Mouse (Mus musculus) neural tube, embryonic 13.5 days (tissue): ENCODE measurements at regions not wholly inside any gene's neighbourhood (a gene's known extent, or its start where the extent isn't known, plus 50 kb on each side); places are given as distances from the start of the nearest gene placed in this dataset.

Experiments used
- ATAC-seq: fragments of 200-750 bp; cut with Nextera tagmentation; 2 replicates; pipeline ENCODE4 v1.8.0; 2017; ENCODE audit warnings: low read depth, mild to moderate bottlenecking, moderate TSS enrichment, moderate library complexity
- H3K27ac ChIP-seq: fragments of 300-500 bp; sonication (generic); replicated peaks from 2 replicates; pipeline ENCODE4 v1.5.1; 2015; ENCODE audit warnings: moderate library complexity, mild to moderate bottlenecking, inconsistent platforms
- H3K27me3 ChIP-seq: fragments of 300-500 bp; sonication (generic); 2 replicates; pipeline ENCODE4 v1.6.1; 2015; ENCODE audit warnings: mild to moderate bottlenecking, inconsistent platforms
- H3K36me3 ChIP-seq: fragments of 300-500 bp; sonication (generic); 2 replicates; pipeline ENCODE4 v1.6.1; 2015; ENCODE audit warnings: mild to moderate bottlenecking, inconsistent platforms
- H3K4me1 ChIP-seq: fragments of 300-500 bp; sonication (generic); replicated peaks from 2 replicates; pipeline ENCODE4 v1.6.1; 2015; ENCODE audit warnings: inconsistent platforms
- H3K4me2 ChIP-seq: fragments of 300-500 bp; sonication (generic); 2 replicates; pipeline ENCODE4 v1.6.1; 2015; ENCODE audit warnings: inconsistent platforms, mild to moderate bottlenecking, moderate library complexity
- H3K4me3 ChIP-seq: fragments of 300-500 bp; sonication (generic); 2 replicates; pipeline ENCODE4 v1.5.1; 2015; ENCODE audit warnings: mild to moderate bottlenecking, inconsistent platforms
- H3K9ac ChIP-seq: fragments of 300-500 bp; sonication (generic); 2 replicates; pipeline ENCODE4 v1.6.1; 2015; ENCODE audit warnings: moderate library complexity, mild to moderate bottlenecking, inconsistent platforms
- H3K9me3 ChIP-seq: fragments of 300-500 bp; sonication (generic); 2 replicates; pipeline ENCODE4 v1.6.1; 2016; ENCODE audit warnings: inconsistent platforms
- WGBS: fragments of 180-500 bp; shearing (Covaris S2); methylation state at CpG from one replicate; pipeline ENCODE4 v1.1.7; 2015; 5-methylcytosine and 5-hydroxymethylcytosine counted together

DNA sequence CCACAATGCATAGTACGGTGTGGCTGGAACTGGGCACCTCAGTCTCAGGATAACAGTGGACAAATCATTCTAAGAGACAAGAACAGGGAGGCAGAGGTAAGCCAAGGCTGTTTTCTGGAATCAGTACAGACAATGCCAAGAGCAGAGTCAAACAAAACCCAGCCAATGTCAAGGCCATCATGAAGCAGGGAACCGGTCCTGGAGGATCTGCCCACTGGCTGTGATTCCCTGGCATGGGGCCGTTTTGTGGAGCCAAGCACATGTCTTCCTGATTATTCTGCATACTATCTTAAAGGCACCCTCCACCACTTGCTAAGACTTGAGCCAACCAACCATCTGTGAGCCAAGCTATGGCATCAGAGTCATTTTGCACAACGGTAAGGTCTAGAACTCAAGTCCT is 222.6 kb downstream of the Sec61b start:
- Histone ChIP-seq H3K36me3 (no peaks in the 10 kb centered on the region), H3K9ac (no peak overlapping the region), H3K27ac (no peak overlapping the region), H3K4me2 (no peak overlapping the region), H3K4me3 (no peak overlapping the region), H3K9me3 (no peaks in the 10 kb centered on the region), H3K27me3 (no peaks in the 10 kb centered on the region), H3K4me1 (peaks cover 12% of the 10 kb centered on the region)
- ATAC-seq = no peak
- 92% methylated on average over 4 of the region's 4 CpGs for WGBS

DNA sequence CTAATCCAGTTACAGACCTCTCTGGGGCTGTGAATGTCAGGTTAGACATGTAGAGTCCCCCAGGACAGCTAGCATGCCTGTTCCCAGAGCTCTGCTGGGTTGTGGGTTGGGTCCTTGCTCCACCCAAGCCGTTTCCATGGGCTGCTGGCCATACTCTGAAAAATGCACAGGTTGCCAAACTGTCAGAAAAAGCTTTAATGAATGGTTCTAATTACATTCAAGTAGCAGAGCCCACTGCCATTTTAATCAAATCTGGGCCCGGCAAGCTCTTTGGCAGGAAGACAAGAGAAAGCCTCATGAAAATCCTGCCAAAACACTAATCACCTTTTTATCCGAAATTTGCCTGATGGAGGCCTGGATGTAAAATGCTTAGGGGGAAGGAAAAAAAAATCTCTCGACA is 224.1 kb downstream of the Sec61b start:
- Histone ChIP-seq H3K36me3 (no peaks in the 10 kb centered on the region), H3K4me2 (no peak overlapping the region), H3K9me3 (no peaks in the 10 kb centered on the region), H3K27ac (peak overlapping the region; percentile 80), H3K9ac (no peak overlapping the region), H3K4me3 (no peak overlapping the region), H3K4me1 (peaks cover 12% of the 10 kb centered on the region), H3K27me3 (no peaks in the 10 kb centered on the region)
- WGBS = 35% methylated on average over 4 of the region's 4 CpGs
- ATAC-seq = peak; percentile 88

DNA sequence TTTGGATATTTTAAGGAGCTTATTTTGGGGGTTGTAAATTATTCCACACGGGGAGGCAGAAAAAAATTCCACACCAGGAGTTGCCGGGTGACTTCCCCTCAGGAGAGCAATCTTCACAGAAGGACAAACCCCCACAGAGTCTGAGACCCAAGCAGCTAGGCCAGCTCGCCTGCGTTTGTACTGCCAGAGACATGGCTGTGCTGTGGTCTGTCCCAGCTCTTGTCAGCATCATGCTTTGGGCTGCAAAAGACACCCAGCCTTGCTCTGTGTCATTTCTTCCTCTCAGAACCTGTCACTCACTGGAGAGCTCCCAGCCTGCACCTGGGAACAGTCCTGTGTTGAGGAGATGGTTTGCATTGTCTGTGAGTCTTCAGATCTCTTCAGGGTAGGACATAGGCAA is 224.5 kb downstream of the Sec61b start:
- H3K4me1 ChIP-seq = peaks cover 12% of the 10 kb centered on the region
- no peaks in the 10 kb centered on the region for H3K9me3 ChIP-seq
- no peak overlapping the region for H3K4me2 ChIP-seq
- no peaks in the 10 kb centered on the region for H3K27me3 ChIP-seq
- WGBS = 45% methylated on average over 4 of the region's 4 CpGs
- H3K4me3 ChIP-seq = no peak overlapping the region
- no peaks in the 10 kb centered on the region for H3K36me3 ChIP-seq
- peak; percentile 75 for ATAC-seq
- H3K27ac ChIP-seq = peak overlapping the region; percentile 80
- no peak overlapping the region for H3K9ac ChIP-seq

GRCm38 (mm10) chr4:47703501-47703900 is 229.0 kb downstream of the Sec61b start:
- Histone ChIP-seq H3K27ac (no peak overlapping the region), H3K9ac (no peak overlapping the region), H3K4me1 (peaks cover 9% of the 10 kb centered on the region), H3K4me3 (no peak overlapping the region), H3K27me3 (no peaks in the 10 kb centered on the region), H3K4me2 (no peak overlapping the region), H3K9me3 (no peaks in the 10 kb centered on the region), H3K36me3 (no peaks in the 10 kb centered on the region)
- no peak for ATAC-seq
- WGBS = 90% methylated on average over 2 of the region's 2 CpGs

DNA sequence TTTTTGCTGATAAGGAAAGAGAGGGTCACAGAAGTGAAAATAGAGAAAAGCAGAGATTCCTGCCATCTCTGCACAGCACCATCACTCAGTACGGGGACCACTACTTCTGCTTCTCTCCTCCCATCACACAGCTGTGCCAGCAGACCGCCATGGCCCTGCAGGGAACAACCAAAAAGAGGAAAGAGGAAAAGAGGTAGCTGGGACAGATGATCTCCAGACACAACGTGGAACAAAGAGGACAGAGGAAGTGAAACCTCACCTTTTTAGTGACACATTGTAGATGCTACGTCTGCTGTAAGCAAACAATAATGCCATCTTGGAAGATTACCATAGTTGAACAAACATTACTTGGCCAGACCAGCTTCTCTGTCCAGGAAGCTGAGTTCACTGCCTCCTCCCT is 230.1 kb downstream of the Sec61b start:
- Histone ChIP-seq H3K9ac (no peak overlapping the region), H3K4me2 (no peak overlapping the region), H3K27ac (no peak overlapping the region), H3K36me3 (no peaks in the 10 kb centered on the region), H3K4me3 (no peak overlapping the region), H3K27me3 (no peaks in the 10 kb centered on the region), H3K9me3 (no peaks in the 10 kb centered on the region), H3K4me1 (no peaks in the 10 kb centered on the region)
- no peak for ATAC-seq
- WGBS = 83% methylated on average over 4 of the region's 4 CpGs

DNA sequence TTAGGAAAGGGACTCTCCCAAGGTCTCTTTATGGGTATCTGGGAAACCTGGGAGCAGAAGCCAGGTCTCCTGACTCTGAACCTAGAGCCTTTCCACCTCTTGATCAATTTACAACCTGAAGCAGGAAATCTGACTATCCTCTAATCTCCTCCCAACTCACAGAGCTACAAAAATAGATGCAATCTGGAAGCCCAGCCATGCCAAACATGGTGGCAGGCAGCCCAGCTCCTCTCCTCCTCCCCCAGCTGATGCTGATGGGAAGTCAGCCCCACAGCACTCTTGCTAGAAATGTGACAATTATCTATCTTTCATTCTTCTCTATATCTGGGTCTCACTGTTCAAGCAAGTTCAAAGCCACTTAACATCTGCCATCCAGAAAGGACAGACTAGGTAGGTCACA is 233.5 kb downstream of the Sec61b start:
- ATAC-seq = no peak
- H3K36me3 ChIP-seq = no peaks in the 10 kb centered on the region
- no peak overlapping the region for H3K9ac ChIP-seq
- H3K4me3 ChIP-seq = no peak overlapping the region
- H3K9me3 ChIP-seq = no peaks in the 10 kb centered on the region
- no peak overlapping the region for H3K27ac ChIP-seq
- no peaks in the 10 kb centered on the region for H3K4me1 ChIP-seq
- no peak overlapping the region for H3K4me2 ChIP-seq
- H3K27me3 ChIP-seq = no peaks in the 10 kb centered on the region

GRCm38 (mm10) chr4:47713387-47713786 is 238.9 kb downstream of the Sec61b start:
- Histone ChIP-seq H3K4me3 (no peak overlapping the region), H3K4me2 (no peak overlapping the region), H3K9me3 (no peaks in the 10 kb centered on the region), H3K27ac (no peak overlapping the region), H3K27me3 (no peaks in the 10 kb centered on the region), H3K36me3 (no peaks in the 10 kb centered on the region), H3K4me1 (no peaks in the 10 kb centered on the region), H3K9ac (no peak overlapping the region)
- 77% methylated on average over 7 of the region's 7 CpGs for WGBS
- ATAC-seq = no peak

DNA sequence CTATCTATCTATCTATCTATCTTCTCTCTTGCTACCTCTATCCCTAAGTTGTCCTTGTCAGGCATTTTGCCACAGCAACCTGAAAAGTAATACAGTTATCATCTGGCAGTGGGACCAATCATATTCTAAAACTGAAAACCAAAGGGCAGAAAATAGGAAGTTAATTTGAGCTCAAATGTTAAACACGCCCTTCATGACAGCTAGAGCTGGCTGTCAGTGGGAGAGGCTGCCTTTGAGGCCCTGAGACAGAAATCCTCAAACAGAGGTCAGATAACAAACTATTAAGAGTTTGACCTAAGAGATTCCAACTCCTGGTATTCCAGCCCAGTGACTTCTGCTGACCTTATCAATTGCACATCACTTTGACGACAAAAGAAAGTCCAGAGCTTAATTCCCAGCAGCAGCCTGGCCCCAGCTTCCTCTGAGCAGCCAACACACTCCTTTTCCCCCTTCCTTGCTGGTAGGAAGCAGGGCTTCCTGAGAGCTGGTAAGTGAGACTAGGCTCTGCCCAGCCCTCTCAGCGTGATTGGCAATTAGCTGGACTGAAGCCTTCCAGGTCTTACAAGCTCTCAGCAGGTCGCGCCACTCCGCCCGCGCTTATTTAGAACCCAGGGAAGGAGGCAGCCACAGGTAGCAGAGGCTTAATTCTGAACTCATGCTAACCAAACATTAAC is 250.0 kb downstream of the Sec61b start:
- Histone ChIP-seq H3K9ac (no peak overlapping the region), H3K4me1 (peaks cover 7% of the 10 kb centered on the region), H3K36me3 (no peaks in the 10 kb centered on the region), H3K4me3 (no peak overlapping the region), H3K27ac (no peak overlapping the region), H3K4me2 (no peak overlapping the region), H3K9me3 (peaks cover 9% of the 10 kb centered on the region; the same call in 1 of the 2 replicates), H3K27me3 (no peaks in the 10 kb centered on the region; the same call in 1 of the 2 replicates)
- no peak for ATAC-seq
- WGBS = 11% methylated on average over 8 of the region's 8 CpGs

DNA sequence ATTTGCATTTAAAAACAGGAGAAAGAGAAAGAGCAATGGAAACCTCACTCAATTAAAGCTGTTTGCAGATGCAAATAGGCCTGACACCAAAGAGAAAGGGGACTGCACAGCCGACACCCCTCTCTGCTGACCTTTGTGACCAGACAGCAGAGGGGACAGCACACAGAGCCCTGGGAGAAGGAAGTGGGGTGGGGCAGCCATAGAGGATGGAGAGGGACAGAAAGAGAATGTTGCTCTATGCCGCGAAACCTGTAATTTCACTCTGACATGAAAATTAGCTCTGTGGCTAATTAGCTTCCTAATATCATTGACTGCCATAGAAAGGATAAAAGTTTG is 250.5 kb downstream of the Sec61b start:
- 8% methylated on average over 3 of the region's 3 CpGs for WGBS
- H3K9ac ChIP-seq = no peak overlapping the region
- no peak overlapping the region for H3K4me3 ChIP-seq
- H3K27me3 ChIP-seq = no peaks in the 10 kb centered on the region; the same call in 1 of the 2 replicates
- H3K4me2 ChIP-seq = no peak overlapping the region
- H3K9me3 ChIP-seq = peaks cover 4% of the 10 kb centered on the region; the same call in 1 of the 2 replicates
- ATAC-seq = no peak
- H3K27ac ChIP-seq = no peak overlapping the region
- no peaks in the 10 kb centered on the region for H3K36me3 ChIP-seq
- peaks cover 7% of the 10 kb centered on the region for H3K4me1 ChIP-seq

DNA sequence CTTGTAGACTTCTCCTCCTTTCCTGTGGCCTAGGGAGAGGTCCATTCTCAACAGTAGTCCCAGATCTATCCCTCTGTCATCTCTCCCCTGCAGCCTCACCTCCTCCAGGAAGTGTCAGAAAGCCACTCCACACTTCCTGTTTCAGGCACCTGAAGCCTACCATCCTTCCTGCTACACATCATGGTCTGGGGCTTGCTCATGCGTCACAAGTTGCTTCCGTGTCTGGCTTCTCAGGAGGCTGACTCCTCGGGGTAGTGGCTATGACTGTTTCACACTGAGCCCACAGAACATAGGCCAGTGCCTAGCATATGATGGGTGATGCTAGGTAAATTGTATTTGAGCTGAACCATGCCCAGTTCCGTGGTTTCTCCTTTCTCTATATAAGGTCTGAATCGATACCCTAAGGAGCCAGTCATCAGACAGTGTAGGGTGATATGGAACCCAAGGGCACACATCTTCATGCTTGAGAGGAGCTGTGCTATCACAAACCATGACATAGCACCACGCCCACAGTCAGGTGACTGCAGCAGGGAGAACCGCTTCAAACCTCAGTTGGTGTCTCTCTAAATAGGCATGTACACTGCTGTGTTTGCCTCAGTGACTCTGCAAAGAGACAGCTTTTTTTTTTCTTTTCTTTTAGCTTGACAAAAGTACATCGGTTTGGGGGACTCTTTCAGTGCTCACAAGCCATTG is 272.2 kb downstream of the Sec61b start:
- H3K4me1 ChIP-seq = no peaks in the 10 kb centered on the region
- H3K36me3 ChIP-seq = no peaks in the 10 kb centered on the region
- H3K9ac ChIP-seq = no peak overlapping the region
- H3K4me3 ChIP-seq = no peak overlapping the region
- no peaks in the 10 kb centered on the region for H3K9me3 ChIP-seq
- no peak overlapping the region for H3K4me2 ChIP-seq
- no peak for ATAC-seq
- H3K27ac ChIP-seq = no peak overlapping the region
- H3K27me3 ChIP-seq = no peaks in the 10 kb centered on the region
- WGBS = 86% methylated on average over 8 of the region's 8 CpGs

DNA sequence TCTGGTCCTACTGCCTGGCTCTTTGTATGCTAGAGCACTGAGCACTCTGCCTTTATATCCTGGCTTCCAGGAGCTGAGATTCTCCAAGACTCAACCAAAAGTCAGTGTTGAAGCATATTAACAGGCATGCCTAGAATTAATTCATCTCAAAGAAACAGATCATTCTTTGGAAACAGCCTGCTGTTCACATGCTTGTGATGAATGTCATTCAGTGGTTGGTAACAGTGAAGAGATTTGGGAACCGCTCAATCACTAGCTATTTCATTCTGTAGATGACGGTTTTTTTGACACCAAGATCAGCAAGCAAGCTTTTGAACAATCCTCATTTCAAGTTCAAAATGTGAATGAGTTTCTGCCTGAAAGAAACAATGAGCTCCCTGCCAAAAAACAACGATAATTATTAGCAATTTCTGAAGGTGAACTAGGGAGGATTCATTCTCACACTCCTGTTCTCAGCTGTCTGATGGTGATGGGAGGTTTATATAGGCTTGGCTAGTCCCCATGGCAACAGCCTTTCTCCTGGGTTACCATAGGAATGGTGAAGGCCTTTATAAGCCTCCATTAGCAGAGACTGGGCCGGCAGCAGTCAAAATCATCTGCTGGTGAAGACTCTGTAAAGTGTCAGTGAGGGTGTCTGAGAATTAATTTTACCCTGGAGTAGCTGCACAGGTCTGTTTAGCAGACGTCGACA is 272.6 kb upstream of the Nr4a3 start:
- H3K27ac ChIP-seq = no peak overlapping the region; the same call in 1 of the 2 replicates
- no peak overlapping the region for H3K4me3 ChIP-seq
- H3K9ac ChIP-seq = no peak overlapping the region
- H3K36me3 ChIP-seq = no peaks in the 10 kb centered on the region
- peaks cover 5% of the 10 kb centered on the region; the same call in 1 of the 2 replicates for H3K4me1 ChIP-seq
- no peak overlapping the region for H3K4me2 ChIP-seq
- ATAC-seq = peak; percentile 80; the same call in 1 of the 2 replicates
- H3K9me3 ChIP-seq = no peaks in the 10 kb centered on the region
- 56% methylated on average over 6 of the region's 6 CpGs for whole genome bisulfite sequencing
- no peaks in the 10 kb centered on the region for H3K27me3 ChIP-seq

DNA sequence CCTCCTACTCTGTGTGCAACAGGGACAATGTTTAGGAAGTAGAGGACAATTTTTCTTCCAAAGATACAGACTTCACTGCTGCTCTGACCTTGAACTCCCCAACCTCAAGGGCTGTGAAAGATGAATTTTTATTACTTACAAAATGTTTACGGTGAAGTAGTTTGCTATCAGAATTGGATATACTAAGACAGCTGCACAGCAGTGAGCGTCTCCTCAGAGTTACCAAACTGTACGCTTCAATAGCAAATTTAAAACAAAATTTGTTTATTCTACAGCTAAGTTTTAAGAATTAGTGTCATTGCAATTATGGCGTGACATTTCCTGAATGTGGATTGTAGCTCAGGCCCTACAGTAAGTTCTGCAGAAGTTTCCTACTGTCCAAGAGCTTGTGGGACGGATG is 270.3 kb upstream of the Nr4a3 start:
- 87% methylated on average over 5 of the region's 5 CpGs for WGBS
- H3K9ac ChIP-seq = no peak overlapping the region
- no peaks in the 10 kb centered on the region for H3K27me3 ChIP-seq
- no peak overlapping the region for H3K4me3 ChIP-seq
- no peaks in the 10 kb centered on the region for H3K9me3 ChIP-seq
- H3K36me3 ChIP-seq = no peaks in the 10 kb centered on the region
- ATAC-seq = no peak
- no peak overlapping the region for H3K4me2 ChIP-seq
- peaks cover 5% of the 10 kb centered on the region; the same call in 1 of the 2 replicates for H3K4me1 ChIP-seq
- H3K27ac ChIP-seq = no peak overlapping the region
